Mouse (Mus musculus) E14TG2a.4 (cell line): Measurements from ENCODE around the gene Clec18a.
"Not testable (repeated sequence)": the region's sequence is repeated elsewhere in the genome, so short reads cannot be mapped to it uniquely, and the experiment has no call there.

Experiments
- H3K27me3 ChIP-seq: 2 replicates; pipeline ENCODE4 v1.6.1; 2014; ENCODE audit warnings: low read length, control low read depth; ENCODE audit not compliant: insufficient read depth
- H3K36me3 ChIP-seq: 2 replicates; pipeline ENCODE4 v1.6.1; 2014; ENCODE audit warnings: low read length, control low read depth; ENCODE audit not compliant: insufficient read depth
- H3K4me1 ChIP-seq: replicated peaks from 2 replicates; pipeline ENCODE4 v1.6.1; 2014; ENCODE audit warnings: low read depth, low read length, control low read depth
- H3K4me3 ChIP-seq: replicated peaks from 2 replicates; pipeline ENCODE4 v1.5.1; 2014; ENCODE audit warnings: mild to moderate bottlenecking, low read length
- H3K9me3 ChIP-seq: 2 replicates; pipeline ENCODE4 v1.6.1; 2014; ENCODE audit warnings: low read length, control low read depth
- CTCF ChIP-seq: conservative IDR thresholded peaks from 2 replicates; pipeline ENCODE4 v1.5.1; 2014; ENCODE audit warnings: low read length
- NANOG ChIP-seq: IDR thresholded peaks from 2 replicates; pipeline ENCODE4 v1.6.1; 2014; ENCODE audit warnings: borderline replicate concordance, low read length, mixed read lengths
- POU5F1 ChIP-seq: IDR thresholded peaks from 2 replicates; pipeline ENCODE4 v1.6.1; 2014; ENCODE audit warnings: low read length, borderline replicate concordance

The Clec18a gene

DNA sequence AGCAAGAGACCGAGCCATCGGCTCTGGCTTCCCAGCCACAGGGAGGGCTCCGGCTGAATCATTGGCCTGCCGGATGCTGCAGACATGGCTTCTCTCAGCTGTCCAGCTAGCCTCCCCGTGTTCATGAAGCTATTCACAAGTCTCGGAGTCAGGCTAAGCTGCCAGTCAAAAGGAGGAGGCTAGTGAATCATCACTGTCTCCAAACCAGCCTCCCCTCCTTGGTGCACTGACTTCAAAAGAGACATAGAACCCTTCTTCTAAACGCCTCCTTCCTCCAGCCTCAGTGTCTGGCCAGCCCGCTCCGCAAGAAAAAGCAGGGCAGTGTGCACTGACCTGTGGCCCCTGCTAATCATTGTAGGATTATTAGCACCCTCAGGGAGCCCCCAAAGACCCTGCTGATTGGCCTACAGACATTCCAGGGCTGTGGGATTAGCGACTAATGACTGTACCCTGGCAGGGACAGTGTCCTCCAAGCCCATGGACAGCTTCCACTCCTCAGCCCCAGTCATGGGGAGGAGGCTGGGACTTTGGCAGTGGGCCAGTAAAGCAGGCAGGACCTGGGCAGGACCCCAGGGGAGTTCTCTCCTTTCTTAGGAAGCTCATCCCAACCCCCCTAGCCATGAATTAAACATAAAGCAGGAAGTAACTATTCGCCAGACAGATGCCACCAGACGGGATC is 10.5 kb downstream of the Clec18a start:
- Histone ChIP-seq H3K4me1 (peaks cover 14% of the 10 kb centered on the region), H3K36me3 (no peaks in the 10 kb centered on the region), H3K9me3 (no peaks in the 10 kb centered on the region), H3K27me3 (peaks cover 6% of the 10 kb centered on the region; the same call in 1 of the 2 replicates), H3K4me3 (no peak overlapping the region)
- TF ChIP-seq POU5F1 = no peak
- TF ChIP-seq CTCF = no peak
- no peak for TF ChIP-seq NANOG

GRCm38 (mm10) chr8:111079861-111080271 is 12.4 kb downstream of the Clec18a start:
- TF ChIP-seq CTCF = no peak
- no peak for TF ChIP-seq POU5F1
- no peak for TF ChIP-seq NANOG
- no peaks in the 10 kb centered on the region for H3K9me3 ChIP-seq
- peaks cover 6% of the 10 kb centered on the region; the same call in 1 of the 2 replicates for H3K27me3 ChIP-seq
- H3K4me1 ChIP-seq = peaks cover 14% of the 10 kb centered on the region
- no peak overlapping the region for H3K4me3 ChIP-seq
- H3K36me3 ChIP-seq = no peaks in the 10 kb centered on the region

GRCm38 (mm10) chr8:111079461-111079860 is 12.8 kb downstream of the Clec18a start:
- H3K4me3 ChIP-seq = no peak overlapping the region
- TF ChIP-seq NANOG (no peak), CTCF (no peak), POU5F1 (no peak)
- H3K4me1 ChIP-seq = peaks cover 14% of the 10 kb centered on the region
- H3K9me3 ChIP-seq = no peaks in the 10 kb centered on the region
- no peaks in the 10 kb centered on the region for H3K36me3 ChIP-seq
- H3K27me3 ChIP-seq = peaks cover 6% of the 10 kb centered on the region; the same call in 1 of the 2 replicates

DNA sequence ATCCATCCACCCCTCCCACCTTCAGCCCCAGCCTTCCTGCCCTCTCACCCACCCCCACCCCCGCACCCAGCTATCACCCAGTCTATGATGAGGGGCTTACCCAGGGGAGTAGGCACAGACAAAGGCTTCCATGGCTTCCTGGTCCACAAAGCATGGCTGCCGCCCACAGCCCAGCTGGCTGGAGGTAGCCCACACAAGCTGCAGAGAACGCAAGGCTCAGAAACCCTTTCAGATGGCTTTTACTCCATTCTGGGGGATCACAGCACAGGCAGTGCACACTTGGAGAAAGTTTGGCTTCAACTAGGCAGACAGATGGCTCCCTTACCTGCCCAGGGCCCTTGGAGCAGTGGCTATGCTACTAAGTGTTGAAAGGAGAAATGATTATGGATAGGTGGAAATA is 16.3 kb downstream of the Clec18a start:
- Histone ChIP-seq H3K9me3 (peaks cover 4% of the 10 kb centered on the region; the same call in 1 of the 2 replicates), H3K27me3 (0 out of 2 replicates have a peak, but pooled peaks cover 12% of the 10 kb centered on the region), H3K4me3 (no peak overlapping the region), H3K4me1 (peaks cover 17% of the 10 kb centered on the region), H3K36me3 (no peaks in the 10 kb centered on the region)
- TF ChIP-seq CTCF (no peak), POU5F1 (no peak), NANOG (no peak)

DNA sequence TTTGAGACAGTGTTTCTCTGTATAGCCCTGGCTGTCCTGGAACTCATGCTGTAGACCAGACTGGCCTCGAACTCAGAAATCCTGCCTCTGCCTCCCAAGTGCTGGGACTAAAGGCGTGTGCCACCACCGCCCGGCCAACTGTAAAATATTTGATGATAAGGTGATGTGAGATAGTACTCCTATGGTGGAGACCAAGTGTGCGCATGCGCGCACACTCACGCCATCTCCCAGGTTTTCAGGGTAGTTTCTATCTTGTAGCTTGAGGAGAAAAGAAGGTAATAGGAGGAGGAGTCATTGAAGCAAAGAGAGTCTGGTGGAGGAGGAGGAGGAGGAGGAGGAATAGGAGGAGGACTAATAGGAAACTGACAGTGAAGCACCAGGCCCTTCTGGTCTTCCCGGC is 23.6 kb downstream of the Clec18a start:
- peaks cover 15% of the 10 kb centered on the region for H3K4me1 ChIP-seq
- not testable (repeated sequence) for H3K4me3 ChIP-seq, H3K9me3 ChIP-seq, H3K36me3 ChIP-seq
- H3K27me3 ChIP-seq = peaks cover 29% of the 10 kb centered on the region

GRCm38 (mm10) chr8:111067439-111067838 is 24.8 kb downstream of the Clec18a start:
- H3K9me3 ChIP-seq = no peaks in the 10 kb centered on the region
- H3K4me3 ChIP-seq = no peak overlapping the region
- H3K36me3 ChIP-seq = no peaks in the 10 kb centered on the region
- peaks cover 29% of the 10 kb centered on the region for H3K27me3 ChIP-seq
- H3K4me1 ChIP-seq = peaks cover 19% of the 10 kb centered on the region
- TF ChIP-seq NANOG (no peak), POU5F1 (no peak), CTCF (no peak)

- H3K9me3 ChIP-seq = no peaks in the 10 kb centered on the region
- peaks cover 26% of the 10 kb centered on the region for H3K27me3 ChIP-seq
- no peak overlapping the region for H3K4me3 ChIP-seq
- peaks cover 27% of the 10 kb centered on the region for H3K4me1 ChIP-seq
- H3K36me3 ChIP-seq = no peaks in the 10 kb centered on the region
- TF ChIP-seq POU5F1 = no peak
- no peak for TF ChIP-seq NANOG
- no peak for TF ChIP-seq CTCF
Observed at GRCm38 (mm10) chr8:111066308-111066707, 25.9 kb downstream of the Clec18a start.

DNA sequence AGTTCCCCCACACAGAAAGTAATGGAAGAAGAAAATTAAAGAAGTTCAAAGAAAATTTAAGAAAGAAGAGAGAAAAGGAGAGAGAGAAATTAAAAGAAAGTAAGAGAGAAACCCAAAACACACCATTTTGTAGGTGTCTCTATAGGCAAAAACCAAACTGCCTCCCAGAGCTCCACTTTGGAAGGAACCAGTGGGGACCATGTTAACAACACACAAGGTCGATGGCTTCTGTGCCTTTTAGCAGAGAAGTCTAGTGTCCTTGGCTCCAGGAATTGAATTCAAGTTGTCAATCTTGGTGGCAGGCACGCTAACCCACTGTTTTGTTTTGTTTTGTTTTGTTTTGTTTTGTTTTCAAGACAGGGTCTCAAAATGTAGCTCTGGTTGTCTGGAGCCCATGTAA is 29.3 kb downstream of the Clec18a start:
- H3K4me3 ChIP-seq = no peak overlapping the region
- H3K36me3 ChIP-seq = peaks cover 12% of the 10 kb centered on the region
- no peaks in the 10 kb centered on the region for H3K9me3 ChIP-seq
- no peak for TF ChIP-seq CTCF
- no peak for TF ChIP-seq POU5F1
- no peak for TF ChIP-seq NANOG
- peaks cover 29% of the 10 kb centered on the region for H3K27me3 ChIP-seq
- peaks cover 54% of the 10 kb centered on the region for H3K4me1 ChIP-seq
